Mouse (Mus musculus) testis, adult 2 months (tissue): ENCODE results near the gene Tmem248. TPM values are rescaled to one million over a fixed set of nuclear protein-coding genes. Genes with fewer than 3 reads are reported as not detected.

Experiments
- H3K27ac ChIP-seq: fragments of 200-500 bp; 2 replicates; pipeline ENCODE4 v1.5.1; 2012; ENCODE audit warnings: low read depth, low read length; ENCODE audit not compliant: control insufficient read depth, insufficient read depth
- H3K27me3 ChIP-seq: fragments of 200-500 bp; 2 replicates; pipeline ENCODE4 v1.6.1; 2012; ENCODE audit warnings: mild to moderate bottlenecking, low read length, moderate library complexity; ENCODE audit not compliant: control insufficient read depth, insufficient read depth
- H3K36me3 ChIP-seq: fragments of 200-500 bp; 2 replicates; pipeline ENCODE4 v1.6.1; 2012; ENCODE audit warnings: mild to moderate bottlenecking, low read length; ENCODE audit not compliant: control insufficient read depth, insufficient read depth
- H3K4me1 ChIP-seq: fragments of 200-500 bp; 2 replicates; pipeline ENCODE4 v1.6.1; 2012; ENCODE audit warnings: low read length; ENCODE audit not compliant: control insufficient read depth, insufficient read depth
- H3K4me3 ChIP-seq: fragments of 200-500 bp; 2 replicates; pipeline ENCODE4 v1.5.1; 2012; ENCODE audit warnings: low read depth, mild to moderate bottlenecking, low read length, moderate library complexity, mixed read lengths; ENCODE audit not compliant: control insufficient read depth
- CTCF ChIP-seq: fragments of 200-500 bp; IDR thresholded peaks from 2 replicates; pipeline ENCODE4 v1.5.1; 2012; ENCODE audit warnings: low read depth, mild to moderate bottlenecking, inconsistent platforms, low read length, moderate library complexity; ENCODE audit not compliant: control insufficient read depth, insufficient read depth, insufficient replicate concordance
- POLR2A ChIP-seq: fragments of 200-500 bp; IDR thresholded peaks from 2 replicates; pipeline ENCODE4 v1.6.1; 2012; ENCODE audit warnings: low read depth, mild to moderate bottlenecking, inconsistent platforms, low read length, moderate library complexity; ENCODE audit not compliant: control insufficient read depth
- polyA plus RNA-seq: library from polyadenylated mRNA; depleted of rRNA; stranded (reverse); fragments of >200 nt; gene quantifications from 2 replicates; pipeline ENCODE4 v1.2.3, GENCODE M21; 2012

Gene Tmem248
- polyA plus RNA-seq, 1 experiment = 82.3 TPM

DNA sequence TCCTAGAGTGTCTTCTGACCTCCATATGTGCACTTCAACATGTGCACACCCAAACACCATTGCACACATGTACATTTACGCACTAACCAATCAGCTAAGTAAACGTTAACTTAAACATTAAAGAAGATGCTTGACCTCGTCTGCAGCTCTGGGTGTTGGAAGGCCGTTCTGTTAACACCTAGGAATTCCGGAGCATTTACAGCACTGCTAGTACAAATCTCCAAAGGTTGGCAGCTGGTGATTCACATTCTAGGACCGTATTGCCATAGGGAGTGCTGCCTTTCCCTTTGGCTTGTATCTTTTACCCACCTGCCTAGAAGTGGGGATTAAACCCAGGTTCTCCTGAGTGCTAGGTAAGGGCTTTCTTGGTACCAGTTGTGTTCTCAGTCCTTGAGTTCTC lies 25.0 kb upstream of the Tmem248 start:
- H3K4me3 ChIP-seq = no peak overlapping the region
- H3K27me3 ChIP-seq = no peaks in the 10 kb centered on the region
- peaks cover 1% of the 10 kb centered on the region; the same call in 1 of the 2 replicates for H3K36me3 ChIP-seq
- TF ChIP-seq POLR2A = no peak
- no peak for TF ChIP-seq CTCF
- H3K4me1 ChIP-seq = no peaks in the 10 kb centered on the region
- H3K27ac ChIP-seq = no peak overlapping the region

DNA sequence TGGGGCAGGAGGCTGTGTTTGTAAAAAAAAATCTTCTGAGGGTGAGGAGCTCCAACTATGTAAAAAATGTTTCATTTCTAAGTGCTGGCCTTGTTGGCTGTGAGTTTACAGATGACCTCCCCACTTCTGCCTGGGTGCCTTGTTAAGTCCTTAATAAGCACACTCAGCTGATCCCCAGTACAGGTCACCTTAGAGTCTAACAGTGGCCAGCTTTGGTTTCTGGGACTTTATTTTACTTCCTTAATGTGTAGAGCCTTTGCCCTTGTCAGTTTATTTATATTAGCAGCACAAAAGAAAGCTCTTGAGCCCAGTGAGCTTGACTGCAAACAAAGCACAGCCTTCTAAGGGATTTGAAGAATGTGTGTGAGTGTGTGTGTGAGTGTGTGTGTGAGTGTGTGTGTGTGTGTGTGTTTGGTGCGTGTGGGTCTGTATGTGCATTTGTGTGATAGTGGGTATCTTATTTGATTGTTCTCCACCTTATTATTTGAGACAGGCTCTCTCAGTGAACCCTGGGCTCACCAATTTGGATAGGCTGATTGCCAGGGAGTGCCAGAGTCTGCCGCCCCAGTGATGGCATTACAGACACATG lies 24.4 kb upstream of the Tmem248 start:
- no peak overlapping the region for H3K27ac ChIP-seq
- no peak overlapping the region for H3K4me3 ChIP-seq
- peaks cover 1% of the 10 kb centered on the region; the same call in 1 of the 2 replicates for H3K36me3 ChIP-seq
- H3K27me3 ChIP-seq = no peaks in the 10 kb centered on the region
- no peaks in the 10 kb centered on the region for H3K4me1 ChIP-seq
- no peak for TF ChIP-seq POLR2A
- TF ChIP-seq CTCF = no peak

DNA sequence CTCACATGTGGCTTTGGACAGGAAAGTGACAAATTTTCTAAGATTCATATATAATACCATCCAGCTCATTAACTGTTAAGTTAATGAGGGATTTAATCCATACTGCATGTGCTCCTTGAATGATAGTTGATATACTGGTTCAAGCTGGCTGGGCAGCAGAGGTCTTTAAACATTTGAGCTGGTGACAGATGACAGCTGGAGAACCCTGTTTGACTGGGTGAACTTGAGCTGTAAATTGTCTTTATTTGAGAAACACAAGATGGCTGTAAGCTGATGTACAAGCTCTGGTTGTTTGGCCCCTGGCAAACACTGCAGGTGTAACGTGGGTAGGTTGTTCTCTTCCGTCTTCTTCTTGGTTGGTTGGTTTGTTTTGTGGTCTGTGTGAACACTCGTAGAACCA lies 23.1 kb upstream of the Tmem248 start:
- H3K4me3 ChIP-seq = no peak overlapping the region

GRCm38 (mm10) chr5:130196307-130196706 lies 20.6 kb upstream of the Tmem248 start:
- H3K4me3 ChIP-seq = no peak overlapping the region
- no peaks in the 10 kb centered on the region for H3K27me3 ChIP-seq
- H3K27ac ChIP-seq = no peak overlapping the region
- no peaks in the 10 kb centered on the region for H3K4me1 ChIP-seq
- no peak for TF ChIP-seq POLR2A
- H3K36me3 ChIP-seq = no peaks in the 10 kb centered on the region; the same call in 1 of the 2 replicates

More for the DNA sequence above, 23.1 kb upstream of the Tmem248 start:
- Histone ChIP-seq H3K27ac (no peak overlapping the region), H3K4me1 (no peaks in the 10 kb centered on the region), H3K27me3 (no peaks in the 10 kb centered on the region), H3K36me3 (peaks cover 1% of the 10 kb centered on the region; the same call in 1 of the 2 replicates)
- TF ChIP-seq CTCF (no peak), POLR2A (no peak)

- TF ChIP-seq CTCF (no peak), POLR2A (no peak)
- Histone ChIP-seq H3K4me3 (no peak overlapping the region), H3K27me3 (no peaks in the 10 kb centered on the region), H3K27ac (no peak overlapping the region), H3K4me1 (no peaks in the 10 kb centered on the region), H3K36me3 (no peaks in the 10 kb centered on the region; the same call in 1 of the 2 replicates)
Measured at GRCm38 (mm10) chr5:130197454-130197853, 19.4 kb upstream of the Tmem248 start.

- no peak overlapping the region for H3K4me3 ChIP-seq
- no peaks in the 10 kb centered on the region for H3K4me1 ChIP-seq
- H3K27ac ChIP-seq = no peak overlapping the region
- no peaks in the 10 kb centered on the region; the same call in 1 of the 2 replicates for H3K36me3 ChIP-seq
- no peaks in the 10 kb centered on the region for H3K27me3 ChIP-seq
- TF ChIP-seq POLR2A (no peak), CTCF (no peak)
Measured at GRCm38 (mm10) chr5:130197981-130198380, 18.9 kb upstream of the Tmem248 start.

GRCm38 (mm10) chr5:130200233-130201029 lies 16.4 kb upstream of the Tmem248 start:
- no peak overlapping the region for H3K27ac ChIP-seq
- no peaks in the 10 kb centered on the region; the same call in 1 of the 2 replicates for H3K36me3 ChIP-seq
- H3K4me3 ChIP-seq = no peak overlapping the region
- H3K4me1 ChIP-seq = no peaks in the 10 kb centered on the region
- H3K27me3 ChIP-seq = no peaks in the 10 kb centered on the region
- TF ChIP-seq CTCF (no peak), POLR2A (no peak)
